Mouse (Mus musculus) liver, embryonic 12.5 days (tissue): ENCODE data around the gene Lztr1. TPM values are rescaled to one million over a fixed set of nuclear protein-coding genes. Genes with fewer than 3 reads are reported as not detected.
A peak's percentile ranks its signal among the peaks of the same experiment; 100 is the strongest.
"Not testable (repeated sequence)": the region's sequence is repeated elsewhere in the genome, so short reads cannot be mapped to it uniquely, and the experiment has no call there.

Experiments used
- ATAC-seq: fragments of 200-750 bp; cut with Nextera tagmentation; 2 replicates; pipeline ENCODE4 v1.8.0; 2017; ENCODE audit warnings: moderate number of reproducible peaks, mild to moderate bottlenecking, moderate library complexity
- H3K27ac ChIP-seq: fragments of 300-500 bp; sonication (generic); 2 replicates; pipeline ENCODE4 v1.5.1; 2016; ENCODE audit warnings: mild to moderate bottlenecking
- H3K27me3 ChIP-seq: fragments of 300-500 bp; sonication (generic); replicated peaks from 2 replicates; pipeline ENCODE4 v1.6.1; 2016; ENCODE audit warnings: mild to moderate bottlenecking, moderate library complexity
- H3K36me3 ChIP-seq: fragments of 300-500 bp; sonication (generic); 2 replicates; pipeline ENCODE4 v1.6.1; 2016; ENCODE audit warnings: mild to moderate bottlenecking, moderate library complexity
- H3K4me1 ChIP-seq: fragments of 300-500 bp; sonication (generic); 2 replicates; pipeline ENCODE4 v1.6.1; 2016
- H3K4me2 ChIP-seq: fragments of 300-500 bp; sonication (generic); 2 replicates; pipeline ENCODE4 v1.6.1; 2016; ENCODE audit warnings: mild to moderate bottlenecking, moderate library complexity
- H3K4me3 ChIP-seq: fragments of 300-500 bp; sonication (generic); 2 replicates; pipeline ENCODE4 v1.5.1; 2016; ENCODE audit warnings: mild to moderate bottlenecking, moderate library complexity
- H3K9ac ChIP-seq: fragments of 300-500 bp; sonication (generic); 2 replicates; pipeline ENCODE4 v1.6.1; 2016; ENCODE audit warnings: mild to moderate bottlenecking, moderate library complexity
- H3K9me3 ChIP-seq: fragments of 300-500 bp; sonication (generic); replicated peaks from 2 replicates; pipeline ENCODE4 v1.6.1; 2016; ENCODE audit warnings: mild to moderate bottlenecking, moderate library complexity
- WGBS: fragments of 180-500 bp; shearing (Covaris S2); methylation state at CpG from one replicate; pipeline ENCODE4 v1.1.7; 2016; ENCODE audit not compliant: insufficient replicate concordance; 5-methylcytosine and 5-hydroxymethylcytosine counted together
- polyA plus RNA-seq: library from polyadenylated mRNA; unstranded; fragments of >200 nt; fragmentation: Nextera tagmentation; extraction: Ambion mirVana; gene quantifications from 2 replicates; pipeline ENCODE4 v1.2.1, GENCODE M21; 2016

Lztr1 gene
- polyA plus RNA-seq, 1 experiment from 2014 or later = 31.4 TPM

- Histone ChIP-seq H3K27ac (no peak overlapping the region), H3K9me3 (no peaks in the 10 kb centered on the region), H3K4me1 (peaks cover 33% of the 10 kb centered on the region), H3K4me2 (no peak overlapping the region), H3K36me3 (peaks cover 15% of the 10 kb centered on the region), H3K4me3 (no peak overlapping the region), H3K9ac (no peak overlapping the region), H3K27me3 (no peaks in the 10 kb centered on the region; the same call in 1 of the 2 replicates)
- WGBS = 53% methylated on average over 14 of the region's 14 CpGs
- no peak for ATAC-seq
These were observed 24.3 kb downstream of the Lztr1 start for GRCm38 (mm10) chr16:17532676-17533329.

- Histone ChIP-seq H3K9ac (no peak overlapping the region), H3K4me1 (peaks cover 12% of the 10 kb centered on the region), H3K27ac (no peak overlapping the region), H3K9me3 (no peaks in the 10 kb centered on the region), H3K27me3 (peaks cover 30% of the 10 kb centered on the region), H3K4me3 (no peak overlapping the region), H3K36me3 (no peaks in the 10 kb centered on the region), H3K4me2 (no peak overlapping the region)
- WGBS = 70% methylated on average over 3 of the region's 3 CpGs
- no peak for ATAC-seq
These were observed 28.1 kb downstream of the Lztr1 start for GRCm38 (mm10) chr16:17536584-17536983.

GRCm38 (mm10) chr16:17542632-17543031 lies 34.1 kb downstream of the Lztr1 start:
- 58% methylated on average over 2 of the region's 2 CpGs for WGBS
- ATAC-seq = no peak

GRCm38 (mm10) chr16:17552837-17553236 lies 44.3 kb downstream of the Lztr1 start:
- H3K4me1 ChIP-seq = peaks cover 39% of the 10 kb centered on the region
- no peaks in the 10 kb centered on the region for H3K9me3 ChIP-seq
- H3K4me3 ChIP-seq = no peak overlapping the region
- H3K4me2 ChIP-seq = no peak overlapping the region
- 50% methylated on average over 7 of the region's 7 CpGs for WGBS
- H3K27me3 ChIP-seq = 0 out of 2 replicates have a peak, but pooled peaks cover 12% of the 10 kb centered on the region
- H3K9ac ChIP-seq = no peak overlapping the region
- no peaks in the 10 kb centered on the region for H3K36me3 ChIP-seq
- no peak for ATAC-seq
- no peak overlapping the region for H3K27ac ChIP-seq

More at GRCm38 (mm10) chr16:17542632-17543031, 34.1 kb downstream of the Lztr1 start:
- H3K27ac ChIP-seq = no peak overlapping the region
- no peaks in the 10 kb centered on the region for H3K36me3 ChIP-seq
- H3K27me3 ChIP-seq = peaks cover 39% of the 10 kb centered on the region
- no peak overlapping the region for H3K9ac ChIP-seq
- H3K4me1 ChIP-seq = no peaks in the 10 kb centered on the region
- H3K4me3 ChIP-seq = no peak overlapping the region
- no peak overlapping the region for H3K4me2 ChIP-seq
- H3K9me3 ChIP-seq = no peaks in the 10 kb centered on the region; the same call in 1 of the 2 replicates

GRCm38 (mm10) chr16:17553910-17554685 lies 45.6 kb downstream of the Lztr1 start:
- peak overlapping the region; percentile 91 for H3K27ac ChIP-seq
- 15% methylated on average over 18 of the region's 18 CpGs for WGBS
- peak overlapping the region; percentile 55 for H3K4me3 ChIP-seq
- peaks cover 10% of the 10 kb centered on the region; the same call in 1 of the 2 replicates for H3K27me3 ChIP-seq
- peaks cover 51% of the 10 kb centered on the region for H3K4me1 ChIP-seq
- H3K9me3 ChIP-seq = no peaks in the 10 kb centered on the region
- H3K9ac ChIP-seq = peak overlapping the region; percentile 68
- no peaks in the 10 kb centered on the region for H3K36me3 ChIP-seq
- peak; percentile 90 for ATAC-seq
- H3K4me2 ChIP-seq = peak overlapping the region; percentile 91

- H3K9me3 ChIP-seq, H3K36me3 ChIP-seq: not testable (repeated sequence)
- peak overlapping the region; percentile 68 for H3K9ac ChIP-seq
- 14% methylated on average over 4 of the region's 4 CpGs for WGBS
- H3K4me3 ChIP-seq = peak overlapping the region; percentile 55
- H3K4me1 ChIP-seq = peaks cover 55% of the 10 kb centered on the region
- H3K27me3 ChIP-seq = peaks cover 16% of the 10 kb centered on the region; the same call in 1 of the 2 replicates
- H3K4me2 ChIP-seq = peak overlapping the region; percentile 91
- peak overlapping the region; percentile 91 for H3K27ac ChIP-seq
- peak; percentile 69 for ATAC-seq
These were observed 46.2 kb downstream of the Lztr1 start for GRCm38 (mm10) chr16:17554702-17555101.

- Histone ChIP-seq H3K36me3 (no peaks in the 10 kb centered on the region), H3K4me3 (no peak overlapping the region), H3K4me2 (0 out of 2 replicates have a peak overlapping the region, but pooled peaks have one; percentile 91), H3K27ac (no peak overlapping the region), H3K27me3 (peaks cover 29% of the 10 kb centered on the region), H3K9me3 (no peaks in the 10 kb centered on the region), H3K4me1 (peaks cover 60% of the 10 kb centered on the region), H3K9ac (no peak overlapping the region)
- ATAC-seq = no peak
- 77% methylated on average over 4 of the region's 4 CpGs for WGBS
These were observed 47.7 kb downstream of the Lztr1 start for GRCm38 (mm10) chr16:17556180-17556579.

GRCm38 (mm10) chr16:17556907-17557306 lies 48.4 kb downstream of the Lztr1 start:
- no peaks in the 10 kb centered on the region for H3K9me3 ChIP-seq
- ATAC-seq = no peak
- no peak overlapping the region for H3K4me2 ChIP-seq
- H3K36me3 ChIP-seq = no peaks in the 10 kb centered on the region
- WGBS = 51% methylated on average over 4 of the region's 4 CpGs
- H3K9ac ChIP-seq = no peak overlapping the region
- H3K27ac ChIP-seq = no peak overlapping the region
- H3K4me1 ChIP-seq = peaks cover 67% of the 10 kb centered on the region
- H3K27me3 ChIP-seq = peaks cover 33% of the 10 kb centered on the region
- H3K4me3 ChIP-seq = no peak overlapping the region

GRCm38 (mm10) chr16:17557947-17558480 lies 49.5 kb downstream of the Lztr1 start:
- Histone ChIP-seq H3K9me3 (no peaks in the 10 kb centered on the region), H3K4me3 (0 out of 2 replicates have a peak overlapping the region, but pooled peaks have one; percentile 23), H3K9ac (0 out of 2 replicates have a peak overlapping the region, but pooled peaks have one; percentile 12), H3K4me1 (peaks cover 71% of the 10 kb centered on the region), H3K4me2 (peak overlapping the region; percentile 56), H3K27ac (no peak overlapping the region), H3K27me3 (peaks cover 40% of the 10 kb centered on the region), H3K36me3 (no peaks in the 10 kb centered on the region)
- no peak for ATAC-seq
- WGBS = 2% methylated on average over 5 of the region's 5 CpGs

GRCm38 (mm10) chr16:17558811-17559210 lies 50.3 kb downstream of the Lztr1 start:
- 1% methylated on average over 5 of the region's 5 CpGs for WGBS
- Histone ChIP-seq H3K27ac (no peak overlapping the region), H3K36me3 (no peaks in the 10 kb centered on the region), H3K9ac (peak overlapping the region; percentile 12; the same call in 1 of the 2 replicates), H3K4me2 (peak overlapping the region; percentile 56), H3K27me3 (peaks cover 47% of the 10 kb centered on the region), H3K4me1 (peaks cover 63% of the 10 kb centered on the region), H3K9me3 (no peaks in the 10 kb centered on the region), H3K4me3 (peak overlapping the region; percentile 23; the same call in 1 of the 2 replicates)
- no peak for ATAC-seq

GRCm38 (mm10) chr16:17559396-17560027 lies 51.0 kb downstream of the Lztr1 start:
- H3K4me3 ChIP-seq = no peak overlapping the region
- H3K9me3 ChIP-seq = no peaks in the 10 kb centered on the region
- peaks cover 56% of the 10 kb centered on the region for H3K4me1 ChIP-seq
- H3K27me3 ChIP-seq = peaks cover 54% of the 10 kb centered on the region
- no peak overlapping the region for H3K9ac ChIP-seq
- ATAC-seq = no peak
- peak overlapping the region; percentile 56; the same call in 1 of the 2 replicates for H3K4me2 ChIP-seq
- no peaks in the 10 kb centered on the region for H3K36me3 ChIP-seq
- no peak overlapping the region for H3K27ac ChIP-seq
- WGBS = 58% methylated on average over 9 of the region's 9 CpGs
